Mouse (Mus musculus) forebrain, embryonic 16.5 days (tissue): ENCODE results near the gene Fam155a. TPM values are rescaled to one million over a fixed set of nuclear protein-coding genes. Genes with fewer than 3 reads are reported as not detected.

Experiments used
- ATAC-seq: fragments of 200-750 bp; cut with Nextera tagmentation; 2 replicates; pipeline ENCODE4 v1.8.0; 2017; ENCODE audit warnings: mild to moderate bottlenecking, moderate library complexity
- H3K27ac ChIP-seq: fragments of 300-500 bp; sonication (generic); 2 replicates; pipeline ENCODE4 v1.5.1; 2014; ENCODE audit warnings: low read length, control low read depth
- H3K27me3 ChIP-seq: fragments of 300-500 bp; sonication (generic); replicated peaks from 2 replicates; pipeline ENCODE4 v1.6.1; 2014; ENCODE audit warnings: low read length; ENCODE audit not compliant: control insufficient read depth, insufficient read depth
- H3K36me3 ChIP-seq: fragments of 300-500 bp; sonication (generic); 2 replicates; pipeline ENCODE4 v1.6.1; 2014; ENCODE audit not compliant: control insufficient read depth, insufficient read depth
- H3K4me1 ChIP-seq: fragments of 300-500 bp; sonication (generic); replicated peaks from 2 replicates; pipeline ENCODE4 v1.6.1; 2014; ENCODE audit warnings: low read length; ENCODE audit not compliant: control insufficient read depth, insufficient read depth
- H3K4me2 ChIP-seq: fragments of 300-500 bp; sonication (generic); 2 replicates; pipeline ENCODE4 v1.6.1; 2014; ENCODE audit warnings: mild to moderate bottlenecking, low read length, control low read depth
- H3K4me3 ChIP-seq: fragments of 300-500 bp; sonication (generic); replicated peaks from 2 replicates; pipeline ENCODE4 v1.5.1; 2014; ENCODE audit warnings: mild to moderate bottlenecking, low read length, control low read depth
- H3K9ac ChIP-seq: fragments of 300-500 bp; sonication (generic); replicated peaks from 2 replicates; pipeline ENCODE4 v1.6.1; 2014; ENCODE audit warnings: low read depth, low read length, control low read depth
- H3K9me3 ChIP-seq: fragments of 300-500 bp; sonication (generic); 2 replicates; pipeline ENCODE4 v1.6.1; 2016; ENCODE audit warnings: low read length; ENCODE audit not compliant: control insufficient read depth
- WGBS: fragments of 180-500 bp; shearing (Covaris S2); extraction: QIAGEN DNeasy Blood & Tissue Kit; methylation state at CpG from one replicate; pipeline ENCODE4 v1.1.7; 2014; 5-methylcytosine and 5-hydroxymethylcytosine counted together
- polyA plus RNA-seq: library from polyadenylated mRNA; unstranded; fragments of >200 nt; fragmentation: Nextera tagmentation; extraction: Ambion mirVana; gene quantifications from 2 replicates; pipeline ENCODE4 v1.2.1, GENCODE M21; 2015

The Fam155a gene
- polyA plus RNA-seq, 1 experiment from 2014 or later = 17.6 TPM

GRCm38 (mm10) chr8:9471290-9471689, 299.7 kb downstream of the Fam155a start:
- H3K4me2 ChIP-seq = no peak overlapping the region
- no peaks in the 10 kb centered on the region for H3K9me3 ChIP-seq
- WGBS = 61% methylated on average over 5 of the region's 5 CpGs
- H3K27me3 ChIP-seq = no peaks in the 10 kb centered on the region
- H3K4me1 ChIP-seq = no peaks in the 10 kb centered on the region
- H3K36me3 ChIP-seq = no peaks in the 10 kb centered on the region
- no peak overlapping the region for H3K9ac ChIP-seq
- H3K4me3 ChIP-seq = no peak overlapping the region
- no peak for ATAC-seq
- no peak overlapping the region for H3K27ac ChIP-seq

- 88% methylated on average over 3 of the region's 3 CpGs for WGBS
- no peaks in the 10 kb centered on the region for H3K36me3 ChIP-seq
Measured at GRCm38 (mm10) chr8:9470114-9470513, 300.8 kb downstream of the Fam155a start.

GRCm38 (mm10) chr8:9461111-9461510, 309.9 kb downstream of the Fam155a start:
- no peak overlapping the region for H3K9ac ChIP-seq
- H3K4me1 ChIP-seq = no peaks in the 10 kb centered on the region
- H3K4me3 ChIP-seq = no peak overlapping the region
- WGBS = 82% methylated on average over 4 of the region's 4 CpGs
- H3K36me3 ChIP-seq = no peaks in the 10 kb centered on the region
- no peaks in the 10 kb centered on the region for H3K27me3 ChIP-seq
- H3K9me3 ChIP-seq = no peaks in the 10 kb centered on the region
- no peak overlapping the region for H3K27ac ChIP-seq
- ATAC-seq = no peak
- no peak overlapping the region for H3K4me2 ChIP-seq

More at GRCm38 (mm10) chr8:9470114-9470513, 300.8 kb downstream of the Fam155a start:
- no peaks in the 10 kb centered on the region for H3K9me3 ChIP-seq
- no peak overlapping the region for H3K27ac ChIP-seq
- no peak overlapping the region for H3K4me2 ChIP-seq
- H3K4me3 ChIP-seq = no peak overlapping the region
- no peaks in the 10 kb centered on the region for H3K27me3 ChIP-seq
- H3K4me1 ChIP-seq = no peaks in the 10 kb centered on the region
- no peak overlapping the region for H3K9ac ChIP-seq
- ATAC-seq = no peak

DNA sequence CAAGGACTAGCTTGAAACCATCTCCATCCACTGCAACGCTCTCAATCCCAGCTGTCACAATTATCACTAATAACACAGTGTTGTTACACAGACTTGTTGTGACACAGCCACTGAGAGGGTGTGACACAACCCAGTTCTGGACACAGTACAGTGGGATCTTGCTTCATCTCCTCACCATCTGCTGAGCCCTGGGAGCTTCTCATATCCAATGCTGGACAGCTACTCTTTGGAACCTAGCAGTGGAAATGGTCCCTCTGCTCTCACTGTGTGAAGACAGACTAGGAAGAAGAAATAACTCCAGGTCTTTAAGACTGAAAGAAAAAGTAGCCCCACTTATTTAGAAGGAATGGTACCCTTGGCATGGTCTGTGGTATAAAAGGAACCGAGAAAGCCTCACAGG, 310.3 kb downstream of the Fam155a start:
- H3K4me1 ChIP-seq = no peaks in the 10 kb centered on the region
- H3K4me2 ChIP-seq = no peak overlapping the region
- H3K4me3 ChIP-seq = no peak overlapping the region
- H3K27ac ChIP-seq = no peak overlapping the region
- no peak for ATAC-seq
- no peaks in the 10 kb centered on the region for H3K9me3 ChIP-seq
- no peaks in the 10 kb centered on the region for H3K27me3 ChIP-seq
- 82% methylated on average over 2 of the region's 2 CpGs for WGBS
- no peak overlapping the region for H3K9ac ChIP-seq
- H3K36me3 ChIP-seq = no peaks in the 10 kb centered on the region

GRCm38 (mm10) chr8:9458614-9459013, 312.3 kb downstream of the Fam155a start:
- WGBS = 81% methylated on average over 11 of the region's 11 CpGs
- no peak for ATAC-seq

GRCm38 (mm10) chr8:9455138-9455537, 315.8 kb downstream of the Fam155a start:
- H3K9ac ChIP-seq = no peak overlapping the region
- no peaks in the 10 kb centered on the region for H3K9me3 ChIP-seq
- H3K4me2 ChIP-seq = no peak overlapping the region
- H3K4me1 ChIP-seq = no peaks in the 10 kb centered on the region
- H3K27me3 ChIP-seq = no peaks in the 10 kb centered on the region
- no peak for ATAC-seq
- H3K27ac ChIP-seq = no peak overlapping the region
- no peaks in the 10 kb centered on the region for H3K36me3 ChIP-seq
- no peak overlapping the region for H3K4me3 ChIP-seq
- 73% methylated on average over 4 of the region's 4 CpGs for WGBS

More at GRCm38 (mm10) chr8:9458614-9459013, 312.3 kb downstream of the Fam155a start:
- no peak overlapping the region for H3K4me2 ChIP-seq
- no peak overlapping the region for H3K27ac ChIP-seq
- H3K27me3 ChIP-seq = no peaks in the 10 kb centered on the region
- H3K36me3 ChIP-seq = no peaks in the 10 kb centered on the region
- H3K4me1 ChIP-seq = no peaks in the 10 kb centered on the region
- H3K4me3 ChIP-seq = no peak overlapping the region
- H3K9ac ChIP-seq = no peak overlapping the region
- H3K9me3 ChIP-seq = no peaks in the 10 kb centered on the region

GRCm38 (mm10) chr8:9453742-9454141, 317.2 kb downstream of the Fam155a start:
- Histone ChIP-seq H3K4me2 (no peak overlapping the region), H3K36me3 (no peaks in the 10 kb centered on the region), H3K4me3 (no peak overlapping the region), H3K9me3 (no peaks in the 10 kb centered on the region), H3K27ac (no peak overlapping the region), H3K4me1 (no peaks in the 10 kb centered on the region), H3K9ac (no peak overlapping the region), H3K27me3 (no peaks in the 10 kb centered on the region)
- WGBS = 93% methylated on average over 5 of the region's 5 CpGs
- no peak for ATAC-seq

DNA sequence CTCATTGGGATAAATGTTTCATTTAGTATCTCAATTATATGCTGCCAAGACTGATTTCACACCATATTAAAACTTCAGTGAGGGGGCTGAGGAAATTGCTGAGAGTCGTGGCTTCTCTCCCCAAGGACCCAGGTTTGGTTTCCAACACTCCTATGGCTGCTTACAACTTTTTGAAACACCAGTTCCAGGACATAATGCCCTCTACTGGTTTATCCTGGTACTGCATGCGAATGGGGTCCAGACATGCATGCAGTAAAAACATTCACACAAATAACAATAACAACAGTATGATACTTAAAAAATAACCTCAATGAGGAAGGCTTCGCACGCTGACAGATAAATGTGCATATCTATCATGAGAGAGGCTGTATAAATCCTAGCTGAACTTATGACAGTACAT, 319.4 kb downstream of the Fam155a start:
- no peak for ATAC-seq
- 71% methylated on average over 4 of the region's 4 CpGs for WGBS

DNA sequence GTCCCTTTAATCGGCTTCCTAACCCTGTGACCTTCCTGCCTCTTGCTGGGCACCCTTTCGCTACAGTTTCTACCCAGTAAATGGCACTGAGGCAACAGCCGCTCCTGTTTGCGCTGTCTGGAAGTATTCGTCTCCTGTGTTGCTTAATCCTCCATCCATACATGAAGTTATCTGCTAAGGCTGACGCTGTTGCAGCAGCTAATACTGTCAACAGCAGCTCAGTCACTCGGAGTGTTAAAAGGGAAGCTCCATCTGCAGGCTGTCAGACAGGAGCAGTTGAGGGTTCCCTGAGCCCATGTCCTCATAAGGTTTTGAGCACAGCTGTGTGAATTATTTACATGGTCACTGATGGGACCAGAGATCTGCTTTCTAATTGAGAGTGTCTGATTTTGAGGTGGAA, 322.3 kb downstream of the Fam155a start:
- no peaks in the 10 kb centered on the region for H3K27me3 ChIP-seq
- H3K9ac ChIP-seq = no peak overlapping the region
- H3K4me1 ChIP-seq = peaks cover 3% of the 10 kb centered on the region; the same call in 1 of the 2 replicates
- no peak overlapping the region for H3K4me3 ChIP-seq
- H3K27ac ChIP-seq = no peak overlapping the region
- no peaks in the 10 kb centered on the region for H3K9me3 ChIP-seq
- H3K36me3 ChIP-seq = no peaks in the 10 kb centered on the region
- H3K4me2 ChIP-seq = no peak overlapping the region
- no peak for ATAC-seq
- WGBS = 72% methylated on average over 7 of the region's 7 CpGs

More for the DNA sequence above, 319.4 kb downstream of the Fam155a start:
- Histone ChIP-seq H3K4me2 (no peak overlapping the region), H3K27me3 (no peaks in the 10 kb centered on the region), H3K9ac (no peak overlapping the region), H3K4me1 (no peaks in the 10 kb centered on the region), H3K4me3 (no peak overlapping the region), H3K27ac (no peak overlapping the region), H3K9me3 (no peaks in the 10 kb centered on the region), H3K36me3 (no peaks in the 10 kb centered on the region)

GRCm38 (mm10) chr8:9437822-9438221, 333.1 kb downstream of the Fam155a start:
- no peaks in the 10 kb centered on the region for H3K4me1 ChIP-seq
- WGBS = 89% methylated on average over 4 of the region's 4 CpGs
- no peaks in the 10 kb centered on the region for H3K27me3 ChIP-seq
- H3K27ac ChIP-seq = no peak overlapping the region
- H3K4me2 ChIP-seq = no peak overlapping the region
- H3K9me3 ChIP-seq = no peaks in the 10 kb centered on the region
- ATAC-seq = no peak
- no peak overlapping the region for H3K9ac ChIP-seq
- H3K36me3 ChIP-seq = no peaks in the 10 kb centered on the region
- H3K4me3 ChIP-seq = no peak overlapping the region
